Mouse (Mus musculus): ENCODE results near the gene Tln1.

- TF ChIP-seq HCFC1 (IDR thresholded peaks at IDR 0.05; ENCODE audit: low read depth, low read length): no peak
- no peak for TF ChIP-seq ZMIZ1 (IDR thresholded peaks at IDR 0.05; ENCODE audit: low read depth, low read length)
- no peak for TF ChIP-seq MAX (IDR thresholded peaks at IDR 0.05; ENCODE audit: low read length)
- peak in 1 of 2 experiments; percentile 48; a peak in 2 of 4 replicates for TF ChIP-seq CTCF (conservative IDR thresholded peaks at IDR 0.05 in 1 of 2, IDR thresholded peaks at IDR 0.05 in 1 of 2; ENCODE audit: low read depth in 2 of 2, low read length in 2 of 2)
- no peak for TF ChIP-seq CHD2 (IDR thresholded peaks at IDR 0.05; ENCODE audit: low read length)
- no peak for TF ChIP-seq ETS1 (conservative IDR thresholded peaks at IDR 0.05; ENCODE audit: low read depth, low read length)
- TF ChIP-seq MYC (IDR thresholded peaks at IDR 0.05; ENCODE audit: low read depth, low read length): no peak
- TF ChIP-seq POLR2A (IDR thresholded peaks at IDR 0.05; ENCODE audit: low read depth, low read length): no peak
- no peak for TF ChIP-seq TBP (conservative IDR thresholded peaks at IDR 0.05; ENCODE audit: low read depth, low read length)
Measured at GRCm38 (mm10) chr4:43498983-43499382, 63.5 kb downstream of the Tln1 start.
